Mouse (Mus musculus) neural tube, embryonic 13.5 days (tissue): ENCODE measurements around the gene Jpt1. TPM values are rescaled to one million over a fixed set of nuclear protein-coding genes. Genes with fewer than 3 reads are reported as not detected.
"Not testable (repeated sequence)": the region's sequence is repeated elsewhere in the genome, so short reads cannot be mapped to it uniquely, and the experiment has no call there.

Experiments
- ATAC-seq: fragments of 200-750 bp; cut with Nextera tagmentation; 2 replicates; pipeline ENCODE4 v1.8.0; 2017; ENCODE audit warnings: low read depth, mild to moderate bottlenecking, moderate TSS enrichment, moderate library complexity
- H3K27ac ChIP-seq: fragments of 300-500 bp; sonication (generic); replicated peaks from 2 replicates; pipeline ENCODE4 v1.5.1; 2015; ENCODE audit warnings: moderate library complexity, mild to moderate bottlenecking, inconsistent platforms
- H3K27me3 ChIP-seq: fragments of 300-500 bp; sonication (generic); 2 replicates; pipeline ENCODE4 v1.6.1; 2015; ENCODE audit warnings: mild to moderate bottlenecking, inconsistent platforms
- H3K36me3 ChIP-seq: fragments of 300-500 bp; sonication (generic); 2 replicates; pipeline ENCODE4 v1.6.1; 2015; ENCODE audit warnings: mild to moderate bottlenecking, inconsistent platforms
- H3K4me1 ChIP-seq: fragments of 300-500 bp; sonication (generic); replicated peaks from 2 replicates; pipeline ENCODE4 v1.6.1; 2015; ENCODE audit warnings: inconsistent platforms
- H3K4me2 ChIP-seq: fragments of 300-500 bp; sonication (generic); 2 replicates; pipeline ENCODE4 v1.6.1; 2015; ENCODE audit warnings: inconsistent platforms, mild to moderate bottlenecking, moderate library complexity
- H3K4me3 ChIP-seq: fragments of 300-500 bp; sonication (generic); 2 replicates; pipeline ENCODE4 v1.5.1; 2015; ENCODE audit warnings: mild to moderate bottlenecking, inconsistent platforms
- H3K9ac ChIP-seq: fragments of 300-500 bp; sonication (generic); 2 replicates; pipeline ENCODE4 v1.6.1; 2015; ENCODE audit warnings: moderate library complexity, mild to moderate bottlenecking, inconsistent platforms
- H3K9me3 ChIP-seq: fragments of 300-500 bp; sonication (generic); 2 replicates; pipeline ENCODE4 v1.6.1; 2016; ENCODE audit warnings: inconsistent platforms
- WGBS: fragments of 180-500 bp; shearing (Covaris S2); methylation state at CpG from one replicate; pipeline ENCODE4 v1.1.7; 2015; 5-methylcytosine and 5-hydroxymethylcytosine counted together
- polyA plus RNA-seq: library from polyadenylated mRNA; unstranded; fragments of >200 nt; fragmentation: Nextera tagmentation; extraction: Ambion mirVana; gene quantifications from 2 replicates; pipeline ENCODE4 v1.2.1, GENCODE M21; 2015

The Jpt1 gene
- polyA plus RNA-seq, 1 experiment from 2014 or later, result 1,262 TPM

- ATAC-seq, result no peak
- Histone ChIP-seq H3K36me3 (no peaks in the 10 kb centered on the region), H3K27me3 (peaks cover 13% of the 10 kb centered on the region; the same call in 1 of the 2 replicates), H3K4me3 (no peak overlapping the region), H3K4me1 (peaks cover 12% of the 10 kb centered on the region), H3K4me2 (no peak overlapping the region), H3K27ac (no peak overlapping the region), H3K9me3 (no peaks in the 10 kb centered on the region), H3K9ac (no peak overlapping the region)
- WGBS, result 88% methylated on average over 8 of the region's 8 CpGs
These were observed 49.3 kb downstream of the Jpt1 start for GRCm38 (mm10) chr11:115464851-115465250.

DNA sequence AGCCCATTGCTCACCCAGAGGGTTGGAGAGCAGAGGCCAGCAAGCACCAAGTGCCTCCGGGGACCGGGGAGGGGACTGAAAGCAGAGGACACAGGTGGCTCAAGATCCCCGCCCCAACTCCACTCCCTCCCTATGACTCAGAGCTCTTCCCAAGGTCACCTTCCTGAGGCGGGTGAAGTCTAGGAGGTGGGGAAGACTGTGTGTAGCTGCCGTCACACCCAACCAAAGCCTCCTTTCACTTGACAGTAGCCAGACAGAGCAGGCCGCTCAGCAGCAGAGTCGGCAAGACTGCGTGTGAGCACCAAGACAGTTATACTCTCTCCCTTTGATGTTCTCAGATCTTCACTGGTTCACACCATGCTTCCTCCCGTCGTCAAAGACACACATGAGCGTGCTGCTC is 50.8 kb downstream of the Jpt1 start:
- 77% methylated on average over 11 of the region's 11 CpGs for WGBS
- ATAC-seq, result no peak
- Histone ChIP-seq H3K27ac (no peak overlapping the region), H3K4me1 (peaks cover 12% of the 10 kb centered on the region), H3K9ac (no peak overlapping the region), H3K36me3 (no peaks in the 10 kb centered on the region), H3K4me3 (no peak overlapping the region), H3K9me3 (no peaks in the 10 kb centered on the region), H3K4me2 (no peak overlapping the region), H3K27me3 (peaks cover 13% of the 10 kb centered on the region; the same call in 1 of the 2 replicates)

DNA sequence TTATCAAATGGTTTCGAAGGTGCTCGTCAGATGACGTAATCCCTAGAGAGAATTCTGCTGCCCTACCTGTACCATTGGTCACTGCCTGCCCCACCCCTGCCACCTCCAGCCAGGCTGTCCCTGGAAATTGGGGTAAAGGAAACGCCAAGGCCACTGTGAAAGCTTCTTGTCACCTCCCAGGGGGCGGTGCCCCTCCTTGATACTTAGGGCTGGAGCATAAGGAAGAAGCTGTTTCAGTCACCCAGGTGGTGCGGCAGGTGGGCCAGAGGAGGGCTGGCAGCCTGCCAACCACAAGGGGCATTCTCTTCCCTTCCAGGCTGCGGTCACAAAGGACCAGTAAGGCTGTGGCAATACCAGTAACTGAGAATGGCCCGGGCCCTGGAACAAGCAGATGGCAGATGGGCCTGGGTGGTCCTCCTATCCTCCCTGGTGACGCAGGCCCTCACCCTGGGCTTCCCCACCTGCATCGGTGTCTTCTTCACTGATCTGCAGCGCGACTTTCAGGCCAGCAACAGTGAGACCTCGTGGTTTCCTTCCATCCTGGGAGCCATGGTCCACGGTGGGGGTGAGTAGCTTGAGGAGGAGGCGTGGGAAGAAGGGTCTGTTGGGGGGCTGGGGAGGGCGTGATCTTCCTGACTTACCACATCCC is 51.8 kb downstream of the Jpt1 start, which contains the start of gene Slc16a5:
Gene Slc16a5, plus strand, starts transcription at position 232 of the 649 bp plus-strand sequence.
- H3K9ac ChIP-seq, result no peak within 1 kb of the TSS

GRCm38 (mm10) chr11:115461846-115462242 is 52.3 kb downstream of the Jpt1 start:
- Histone ChIP-seq H3K36me3 (no peaks in the 10 kb centered on the region), H3K9me3 (no peaks in the 10 kb centered on the region), H3K4me1 (peaks cover 10% of the 10 kb centered on the region; the same call in 1 of the 2 replicates), H3K27ac (no peak overlapping the region), H3K4me3 (no peak overlapping the region), H3K27me3 (peaks cover 13% of the 10 kb centered on the region; the same call in 1 of the 2 replicates), H3K9ac (no peak overlapping the region), H3K4me2 (no peak overlapping the region)
- ATAC-seq, result no peak
- 71% methylated on average over 5 of the region's 5 CpGs for WGBS

More for the DNA sequence above, 51.8 kb downstream of the Jpt1 start, which contains the start of gene Slc16a5:
- no peak for ATAC-seq
- Histone ChIP-seq H3K36me3 (no peaks in the 10 kb centered on the region), H3K4me2 (no peak within 1 kb of the TSS), H3K4me3 (no peak within 1 kb of the TSS), H3K9me3 (no peaks in the 10 kb centered on the region), H3K4me1 (peaks cover 13% of the 10 kb centered on the region), H3K27me3 (peaks cover 13% of the 10 kb centered on the region; the same call in 1 of the 2 replicates), H3K27ac (no peak within 1 kb of the TSS)
- 73% methylated on average over 16 of the region's 16 CpGs for WGBS

GRCm38 (mm10) chr11:115460976-115461375 is 53.2 kb downstream of the Jpt1 start:
- Histone ChIP-seq H3K9me3 (no peaks in the 10 kb centered on the region), H3K4me2 (no peak overlapping the region), H3K4me3 (no peak overlapping the region), H3K36me3 (no peaks in the 10 kb centered on the region), H3K27ac (no peak overlapping the region), H3K9ac (no peak overlapping the region), H3K27me3 (peaks cover 13% of the 10 kb centered on the region; the same call in 1 of the 2 replicates), H3K4me1 (peaks cover 10% of the 10 kb centered on the region; the same call in 1 of the 2 replicates)
- 28% methylated on average over 8 of the region's 8 CpGs for WGBS
- ATAC-seq, result no peak

GRCm38 (mm10) chr11:115457405-115457804 is 56.8 kb downstream of the Jpt1 start:
- Histone ChIP-seq H3K27me3 (peaks cover 10% of the 10 kb centered on the region; the same call in 1 of the 2 replicates), H3K9ac (no peak overlapping the region), H3K36me3 (no peaks in the 10 kb centered on the region), H3K4me3 (no peak overlapping the region), H3K4me1 (peaks cover 7% of the 10 kb centered on the region; the same call in 1 of the 2 replicates), H3K9me3 (no peaks in the 10 kb centered on the region), H3K27ac (no peak overlapping the region), H3K4me2 (no peak overlapping the region)
- no peak for ATAC-seq
- 38% methylated on average over 6 of the region's 6 CpGs for WGBS

GRCm38 (mm10) chr11:115456182-115456581 is 58.0 kb downstream of the Jpt1 start:
- WGBS, result 93% methylated on average over 5 of the region's 5 CpGs
- Histone ChIP-seq H3K4me2 (no peak overlapping the region), H3K9me3 (no peaks in the 10 kb centered on the region), H3K4me3 (no peak overlapping the region), H3K27ac (no peak overlapping the region), H3K27me3 (0 out of 2 replicates have a peak, but pooled peaks cover 4% of the 10 kb centered on the region), H3K36me3 (no peaks in the 10 kb centered on the region), H3K9ac (no peak overlapping the region), H3K4me1 (peaks cover 5% of the 10 kb centered on the region; the same call in 1 of the 2 replicates)
- no peak for ATAC-seq

DNA sequence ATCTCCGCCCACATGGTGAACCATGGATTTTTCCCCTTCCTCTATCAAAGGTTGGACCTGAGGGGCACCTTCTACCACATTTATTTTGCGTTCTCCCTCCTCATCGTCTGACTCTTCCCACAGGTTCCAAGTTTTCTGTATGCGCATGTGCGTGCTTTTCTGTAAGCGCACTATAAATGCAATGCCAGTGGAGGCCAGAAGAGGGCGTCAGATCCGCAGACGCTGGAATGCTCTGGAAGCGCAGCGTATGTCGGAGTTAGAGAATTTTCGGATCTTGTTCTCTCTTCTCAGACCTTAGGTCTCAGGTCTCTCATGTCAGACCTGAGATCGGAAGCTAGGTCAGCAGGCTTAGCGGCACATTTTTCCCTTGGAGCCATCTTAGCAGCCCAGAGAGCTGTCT is 58.6 kb downstream of the Jpt1 start:
- Histone ChIP-seq H3K27ac (no peak overlapping the region), H3K4me3 (no peak overlapping the region), H3K4me1 (peaks cover 5% of the 10 kb centered on the region; the same call in 1 of the 2 replicates), H3K27me3 (no peaks in the 10 kb centered on the region), H3K4me2 (no peak overlapping the region), H3K9ac (no peak overlapping the region), H3K36me3 (no peaks in the 10 kb centered on the region), H3K9me3 (no peaks in the 10 kb centered on the region)
- WGBS, result 88% methylated on average over 15 of the region's 15 CpGs
- ATAC-seq, result no peak

DNA sequence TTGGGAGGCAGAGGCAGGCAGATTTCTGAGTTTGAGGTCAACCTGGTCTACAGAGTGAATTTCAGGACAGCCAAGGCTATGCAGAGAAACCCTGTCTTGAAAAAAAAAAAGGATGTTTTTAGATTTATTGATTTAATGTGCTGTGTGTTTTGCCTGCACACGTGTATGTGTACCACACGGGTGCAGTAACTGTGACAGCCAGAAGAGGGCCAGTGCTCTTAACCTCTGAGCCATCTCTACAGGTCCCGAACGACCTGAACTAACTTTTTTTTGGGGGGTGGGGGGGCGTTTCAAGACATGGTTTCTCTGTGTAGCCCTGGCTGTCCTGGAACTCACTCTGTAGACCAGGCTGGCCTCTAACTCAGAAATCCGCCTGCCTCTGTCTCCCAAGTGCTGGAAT is 59.4 kb downstream of the Jpt1 start:
- not testable (repeated sequence) for H3K9ac ChIP-seq, H3K4me2 ChIP-seq, H3K27ac ChIP-seq, H3K9me3 ChIP-seq, H3K4me1 ChIP-seq, H3K27me3 ChIP-seq, H3K4me3 ChIP-seq, ATAC-seq, H3K36me3 ChIP-seq
- WGBS, result 82% methylated on average over 6 of the region's 6 CpGs

GRCm38 (mm10) chr11:115453306-115453705 is 60.9 kb downstream of the Jpt1 start:
- Histone ChIP-seq H3K4me1 (peaks cover 5% of the 10 kb centered on the region; the same call in 1 of the 2 replicates), H3K4me2 (no peak overlapping the region), H3K9me3 (no peaks in the 10 kb centered on the region), H3K9ac (no peak overlapping the region), H3K4me3 (no peak overlapping the region), H3K27ac (no peak overlapping the region), H3K36me3 (no peaks in the 10 kb centered on the region), H3K27me3 (no peaks in the 10 kb centered on the region)
- no peak for ATAC-seq
- 82% methylated on average over 4 of the region's 4 CpGs for WGBS

DNA sequence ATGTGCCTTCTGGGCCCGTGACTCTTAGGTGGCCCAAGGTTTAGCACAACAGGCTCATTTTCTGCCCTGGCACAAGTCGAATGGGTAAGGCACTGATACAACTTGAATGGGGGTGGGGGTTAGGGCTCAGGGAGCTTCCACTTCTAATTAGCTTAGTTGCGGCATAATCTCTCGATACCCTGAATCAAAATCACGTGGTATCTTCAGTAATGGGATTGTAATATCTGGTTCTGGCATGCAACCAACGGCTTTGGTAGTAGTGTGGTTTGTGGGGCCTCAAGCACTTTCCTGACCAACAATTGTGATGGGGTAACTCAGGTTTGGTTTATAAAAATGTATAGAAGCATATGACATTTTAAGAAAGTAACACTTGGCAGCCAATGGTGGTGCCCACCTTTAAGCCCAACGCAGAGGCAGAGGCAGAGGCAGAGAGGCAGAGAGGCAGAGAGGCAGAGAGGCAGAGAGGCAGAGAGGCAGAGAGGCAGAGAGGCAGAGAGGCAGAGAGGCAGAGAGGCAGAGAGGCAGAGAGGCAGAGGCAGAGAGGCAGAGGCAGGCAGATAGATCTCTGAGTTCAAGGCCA is 61.8 kb downstream of the Jpt1 start:
- Histone ChIP-seq H3K27ac (no peak overlapping the region), H3K4me2 (no peak overlapping the region), H3K9ac (no peak overlapping the region), H3K4me1 (peaks cover 2% of the 10 kb centered on the region; the same call in 1 of the 2 replicates), H3K36me3 (no peaks in the 10 kb centered on the region), H3K27me3 (no peaks in the 10 kb centered on the region), H3K9me3 (no peaks in the 10 kb centered on the region), H3K4me3 (no peak overlapping the region)
- no peak for ATAC-seq
- 84% methylated on average over 7 of the region's 7 CpGs for WGBS

DNA sequence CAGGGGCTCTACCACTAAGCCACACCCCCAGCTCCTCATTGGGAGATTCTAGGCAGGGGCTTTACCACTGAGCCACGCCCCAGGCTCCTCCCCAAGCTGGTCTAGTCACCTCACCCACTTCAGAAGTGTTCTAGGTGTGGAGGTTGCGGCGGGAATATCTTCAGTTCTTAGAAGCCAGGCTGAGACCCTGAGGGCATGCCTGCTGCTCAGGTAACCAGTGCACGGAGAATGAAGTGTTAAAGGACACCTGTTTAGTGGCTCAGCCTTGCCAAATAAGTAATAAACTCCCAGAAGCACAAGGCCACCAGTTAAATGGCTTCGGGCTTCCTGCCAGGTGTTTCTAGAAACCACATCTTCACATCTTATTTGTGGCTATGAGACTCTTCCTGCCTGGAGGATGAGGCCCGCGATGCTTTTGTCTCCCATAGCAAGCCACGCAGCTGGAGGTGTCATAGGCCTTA is 62.4 kb downstream of the Jpt1 start:
- no peak for ATAC-seq
- Histone ChIP-seq H3K4me2 (no peak overlapping the region), H3K4me3 (no peak overlapping the region), H3K9me3 (no peaks in the 10 kb centered on the region), H3K27ac (no peak overlapping the region), H3K4me1 (no peaks in the 10 kb centered on the region), H3K36me3 (no peaks in the 10 kb centered on the region), H3K9ac (no peak overlapping the region), H3K27me3 (no peaks in the 10 kb centered on the region)
- 82% methylated on average over 8 of the region's 8 CpGs for WGBS
